Comparison of ENCODE assay signal across 10 mouse cellular contexts in genomic region chr16:59586276-59586675, GRCm38 (mm10). TPM values are rescaled to one million over a fixed set of nuclear protein-coding genes. Genes with fewer than 3 reads are reported as not detected.
DNase-seq lines count a peak whose midpoint lies in the region; ATAC-seq and TF ChIP-seq lines count a peak whose summit lies in the region.
"Had no signal": no experiment of that assay in that cellular context is flagged by ENCODE, and none has a peak within 500 bp of the region (broad histone marks: within the 10 kb centered on the region; RNA-seq: fewer than 3 reads in every experiment).

No protein-coding gene starts in this region.

- no peaks in the 10 kb centered on the region for H3K4me1 ChIP-seq in hindbrain, embryonic 11.5 days (replicated peaks; ENCODE audit: control insufficient read depth, insufficient read depth, low read length)
- no peaks in the 10 kb centered on the region for H3K4me1 ChIP-seq in hindbrain, postnatal 0 days (ENCODE audit: insufficient read depth, low read length)
- H3K4me1 ChIP-seq in intestine, postnatal 0 days (replicated peaks; ENCODE audit: control insufficient read depth, insufficient read depth, low read length) = no peaks in the 10 kb centered on the region
- peaks cover 6% of the 10 kb centered on the region; the same call in 1 of the 2 replicates for H3K4me1 ChIP-seq in lung, postnatal 0 days (ENCODE audit: insufficient read depth, low read depth, low read length)

- no peak for TF ChIP-seq CTCF in hindbrain, postnatal 0 days (IDR thresholded peaks at IDR 0.05; ENCODE audit: low read depth)
- TF ChIP-seq CTCF in intestine, postnatal 0 days (IDR thresholded peaks at IDR 0.05; ENCODE audit: low read depth) = no peak
- TF ChIP-seq CTCF in lung, postnatal 0 days (IDR thresholded peaks at IDR 0.05) = no peak

- no peak overlapping the region for H3K9ac ChIP-seq in hindbrain, embryonic 11.5 days (ENCODE audit: low read depth, low read length)
- H3K9ac ChIP-seq in hindbrain, postnatal 0 days (replicated peaks; ENCODE audit: low read length) = no peak overlapping the region
- H3K9ac ChIP-seq in intestine, postnatal 0 days (ENCODE audit: low read depth, low read length) = no peak overlapping the region
- H3K9ac ChIP-seq in lung, postnatal 0 days (replicated peaks; ENCODE audit: low read depth) = no peak overlapping the region
- H3K9ac ChIP-seq: embryonic facial prominence, embryonic 12.5 days; limb, embryonic 12.5 days had no signal

- peak; percentile 60 for TF ChIP-seq EP300 in lung, postnatal 0 days (IDR thresholded peaks at IDR 0.05)

- no peaks in the 10 kb centered on the region for H3K9me3 ChIP-seq in hindbrain, embryonic 11.5 days (ENCODE audit: control insufficient read depth, low read length)
- no peaks in the 10 kb centered on the region for H3K9me3 ChIP-seq in hindbrain, postnatal 0 days (ENCODE audit: low read length)
- no peaks in the 10 kb centered on the region for H3K9me3 ChIP-seq in intestine, postnatal 0 days (ENCODE audit: control insufficient read depth)
- no peaks in the 10 kb centered on the region for H3K9me3 ChIP-seq in lung, postnatal 0 days (ENCODE audit: low read length)
- H3K9me3 ChIP-seq: embryonic facial prominence, embryonic 12.5 days; limb, embryonic 12.5 days had no signal

- WGBS in hindbrain, embryonic 11.5 days = 58% methylated on average over 6 of the region's 6 CpGs
- 59% methylated on average over 6 of the region's 6 CpGs for WGBS in hindbrain, postnatal 0 days
- WGBS in intestine, postnatal 0 days = 45% methylated on average over 6 of the region's 6 CpGs
- WGBS in lung, postnatal 0 days = 13% methylated on average over 6 of the region's 6 CpGs

- H3K4me2 ChIP-seq in hindbrain, embryonic 11.5 days (replicated peaks; ENCODE audit: low read depth, low read length) = no peak overlapping the region
- H3K4me2 ChIP-seq in hindbrain, postnatal 0 days (ENCODE audit: low read depth, low read length) = no peak overlapping the region
- H3K4me2 ChIP-seq in intestine, postnatal 0 days (replicated peaks; ENCODE audit: low read depth) = no peak overlapping the region
- H3K4me2 ChIP-seq in lung, postnatal 0 days (replicated peaks; ENCODE audit: low read depth, low read length) = no peak overlapping the region
- H3K4me2 ChIP-seq: embryonic facial prominence, embryonic 12.5 days; limb, embryonic 12.5 days had no signal

- DNase-seq in hindbrain, embryonic 11.5 days (ENCODE audit: low spot score) = no peak
- no peak for DNase-seq in hindbrain, postnatal 0 days (ENCODE audit: low spot score)
- peak; percentile 22 for DNase-seq in adipocyte (ENCODE audit: low spot score)
- DNase-seq in lung, postnatal 0 days (ENCODE audit: low spot score) = peak; percentile 57
- DNase-seq in ovary, postnatal 36 days (ENCODE audit: low spot score) = no peak
- no peak for DNase-seq in adrenal gland, adult 8-10 months
- DNase-seq: thymus, postnatal 14 days had no signal

- H3K36me3 ChIP-seq in hindbrain, embryonic 11.5 days (ENCODE audit: control insufficient read depth, insufficient read depth, low read length) = no peaks in the 10 kb centered on the region
- no peaks in the 10 kb centered on the region for H3K36me3 ChIP-seq in hindbrain, postnatal 0 days (ENCODE audit: insufficient read depth, low read length)
- H3K36me3 ChIP-seq in intestine, postnatal 0 days (ENCODE audit: control insufficient read depth, insufficient read depth) = no peaks in the 10 kb centered on the region
- H3K36me3 ChIP-seq in lung, postnatal 0 days (ENCODE audit: insufficient read depth, low read length) = no peaks in the 10 kb centered on the region
- H3K36me3 ChIP-seq: embryonic facial prominence, embryonic 12.5 days; limb, embryonic 12.5 days had no signal

- no peak overlapping the region for H3K27ac ChIP-seq in hindbrain, embryonic 11.5 days (ENCODE audit: low read depth, low read length)
- H3K27ac ChIP-seq in hindbrain, postnatal 0 days = no peak overlapping the region
- no peak overlapping the region for H3K27ac ChIP-seq in intestine, postnatal 0 days (ENCODE audit: low read depth, low read length)
- H3K27ac ChIP-seq in lung, postnatal 0 days (ENCODE audit: low read length) = no peak overlapping the region
- H3K27ac ChIP-seq: embryonic facial prominence, embryonic 12.5 days; limb, embryonic 12.5 days had no signal

- peak; percentile 49; the same call in 1 of the 2 replicates for ATAC-seq in hindbrain, embryonic 11.5 days (ENCODE audit: low FRiP score)
- ATAC-seq in hindbrain, postnatal 0 days = no peak
- 0 out of 2 replicates have a peak, but pooled peaks have one; percentile 31 for ATAC-seq in intestine, postnatal 0 days
- peak; percentile 85 for ATAC-seq in lung, postnatal 0 days

- no peak overlapping the region for H3K4me3 ChIP-seq in hindbrain, embryonic 11.5 days (ENCODE audit: low read depth, low read length)
- H3K4me3 ChIP-seq in hindbrain, postnatal 0 days (ENCODE audit: low read length) = no peak overlapping the region
- no peak overlapping the region for H3K4me3 ChIP-seq in intestine, postnatal 0 days (ENCODE audit: low read depth, low read length)
- no peak overlapping the region for H3K4me3 ChIP-seq in lung, postnatal 0 days (ENCODE audit: low read depth, low read length)
- H3K4me3 ChIP-seq: embryonic facial prominence, embryonic 12.5 days; limb, embryonic 12.5 days had no signal

- no peaks in the 10 kb centered on the region for H3K27me3 ChIP-seq in hindbrain, embryonic 11.5 days (ENCODE audit: control insufficient read depth, insufficient read depth, low read length)
- no peaks in the 10 kb centered on the region for H3K27me3 ChIP-seq in hindbrain, postnatal 0 days (ENCODE audit: insufficient read depth, low read length)
- H3K27me3 ChIP-seq in intestine, postnatal 0 days (replicated peaks; ENCODE audit: control insufficient read depth, insufficient read depth, low read length) = no peaks in the 10 kb centered on the region
- H3K27me3 ChIP-seq in lung, postnatal 0 days (replicated peaks; ENCODE audit: insufficient read depth, low read length) = no peaks in the 10 kb centered on the region
- H3K27me3 ChIP-seq: embryonic facial prominence, embryonic 12.5 days; limb, embryonic 12.5 days had no signal

RNA-seq across cellular contexts. Expression of gene Crybg3, which starts 14.5 kb away (rescaled TPM):
- 8.3 and 10.4 TPM in 2 replicates for polyA plus RNA-seq in hindbrain, embryonic 11.5 days (2014; fragmentation: Nextera tagmentation; extraction: Ambion mirVana)
- 5.9 and 6.5 TPM in 2 replicates for total RNA-seq in hindbrain, postnatal 0 days (2014; rRNA removed)
- polyA plus RNA-seq in hindbrain, postnatal 0 days (2015; fragmentation: Nextera tagmentation; extraction: Ambion mirVana) = 1.4 and 2.1 TPM in 2 replicates
- 3.1 and 3.2 TPM in 2 replicates for polyA plus RNA-seq in intestine, postnatal 0 days (2015; fragmentation: Nextera tagmentation; extraction: Ambion mirVana)
- 6.0 and 7.3 TPM in 2 replicates for polyA plus RNA-seq in lung, postnatal 0 days (2015; fragmentation: Nextera tagmentation; extraction: Ambion mirVana)
- total RNA-seq in adrenal gland, adult 8-10 months (2022) = 10 to 100 TPM; 13.9 to 23.2 (median 19.0) TPM

RNA-seq across cellular contexts. Expression of gene Arl6, which starts 52.9 kb away (rescaled TPM):
- polyA plus RNA-seq in hindbrain, embryonic 11.5 days (2014; fragmentation: Nextera tagmentation; extraction: Ambion mirVana) = 60.6 and 61.7 TPM in 2 replicates
- total RNA-seq in hindbrain, postnatal 0 days (2014; rRNA removed) = 26.6 and 29.1 TPM in 2 replicates
- polyA plus RNA-seq in hindbrain, postnatal 0 days (2015; fragmentation: Nextera tagmentation; extraction: Ambion mirVana) = 63.7 and 65.8 TPM in 2 replicates
- polyA plus RNA-seq in intestine, postnatal 0 days (2015; fragmentation: Nextera tagmentation; extraction: Ambion mirVana) = 9.9 and 10.0 TPM in 2 replicates
- 21.7 and 23.3 TPM in 2 replicates for polyA plus RNA-seq in lung, postnatal 0 days (2015; fragmentation: Nextera tagmentation; extraction: Ambion mirVana)
- 10 to 100 TPM in 3 of 4 experiments, 1 to 10 TPM in 1; 9.2 to 14.2 (median 11.5) TPM for total RNA-seq in adrenal gland, adult 8-10 months (2022)

Comparison
In these comparisons a context has a peak if more than half of its experiments do, and no peak if none do; other contexts are left out.
1. DNase-seq: peak in adipocyte (single experiment) and lung, postnatal 0 days (single experiment); none in hindbrain, embryonic 11.5 days (single experiment), hindbrain, postnatal 0 days (single experiment), ovary, postnatal 36 days (single experiment) and adrenal gland, adult 8-10 months (single experiment).